Mouse (Mus musculus) kidney, postnatal 25 days (tissue): ENCODE measurements around the gene Esyt1.

Experiments
- DNase-seq, 2 experiments: peaks; one replicate each; pipeline ENCODE4 v3.0.0; 2021; ENCODE audit warnings: mixed read lengths in 2 of 2

The Esyt1 gene

GRCm38 (mm10) chr10:128486370-128486769, 39.3 kb downstream of the Esyt1 start:
- DNase-seq: no peak

- DNase-seq: no peak
These were observed 51.3 kb downstream of the Esyt1 start for GRCm38 (mm10) chr10:128474366-128474765.

GRCm38 (mm10) chr10:128460270-128460630, 65.4 kb downstream of the Esyt1 start:
- no peak for DNase-seq
